Comparison of ENCODE assay signal across 14 mouse cellular contexts in the genomic region with DNA sequence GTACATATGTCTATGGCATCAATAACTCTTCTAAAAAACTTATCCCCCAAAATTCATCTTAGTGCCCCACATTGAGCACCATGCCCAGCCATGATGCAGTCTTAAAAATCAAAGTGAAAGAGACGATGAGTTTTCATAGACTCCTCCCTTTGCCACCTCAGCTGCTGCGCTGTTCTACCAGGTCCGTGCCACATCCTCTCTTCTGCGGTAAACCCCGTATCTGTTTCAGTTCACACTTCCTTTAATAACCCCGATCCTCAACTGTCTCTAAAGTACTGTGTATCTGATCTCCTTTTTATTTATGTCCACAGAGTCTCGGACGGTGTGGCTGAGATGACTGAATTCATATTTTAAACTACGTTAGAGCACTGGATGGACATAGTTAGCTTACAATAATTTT. TPM values are rescaled to one million over a fixed set of nuclear protein-coding genes. Genes with fewer than 3 reads are reported as not detected.
A peak's percentile ranks its signal among the peaks of the same experiment; 100 is the strongest.
DNase-seq lines count a peak whose midpoint lies in the region; TF ChIP-seq lines count a peak whose summit lies in the region.
"Had no signal": no experiment of that assay in that cellular context is flagged by ENCODE, and none has a peak within 500 bp of the region (broad histone marks: within the 10 kb centered on the region; RNA-seq: fewer than 3 reads in every experiment).

No protein-coding gene starts in this region.

- H3K4me3 ChIP-seq in bone marrow, adult 2 months (replicated peaks; ENCODE audit: control insufficient read depth, low read depth, low read length) = peak overlapping the region; percentile 42
- H3K4me3 ChIP-seq: forebrain, embryonic 15.5 days; intestine, embryonic 15.5 days had no signal

- 2% methylated on average over 9 of the region's 9 CpGs for WGBS in bone marrow, adult 2 months

- intact Hi-C loops in heart, postnatal 10 days (cut with DNase I) = loop anchor here (10.0 kb wide), 1 partner anchor 660 kb away; no protein-coding TSS in a partner anchor
- intact Hi-C loops in left cerebral cortex, postnatal 36 days (cut with DNase I) = no loop called here

- peaks cover 1% of the 10 kb centered on the region; the same call in 1 of the 2 replicates for H3K4me1 ChIP-seq in bone marrow, adult 2 months (ENCODE audit: control insufficient read depth, insufficient read depth, low read length)
- H3K4me1 ChIP-seq: intestine, embryonic 15.5 days had no signal

- peak overlapping the region; percentile 22; the same call in 1 of the 2 replicates for H3K27ac ChIP-seq in bone marrow, adult 2 months (ENCODE audit: control insufficient read depth, insufficient read depth, low read depth, low read length, poor library complexity)
- H3K27ac ChIP-seq: forebrain, embryonic 15.5 days; intestine, embryonic 15.5 days had no signal

- peak; percentile 19 to 32 for DNase-seq in heart, adult 18-20 months
- no peak for DNase-seq in heart, postnatal 10 days
- DNase-seq in lung, postnatal 25 days (ENCODE audit: low spot score) = peak; percentile 53
- DNase-seq in thymus, adult 18-20 months = peak; percentile 35 to 64
- DNase-seq in layer of hippocampus, postnatal 14 days (ENCODE audit: low spot score in 2 of 2) = no peak
- no peak for DNase-seq in urinary bladder, adult 18-20 months (ENCODE audit: low spot score in 2 of 2)
- no peak for DNase-seq in left cerebral cortex, postnatal 36 days (ENCODE audit: low spot score in 2 of 2)
- DNase-seq: layer of hippocampus, postnatal 36 days; midbrain, embryonic 14.5 days; right cerebral cortex, postnatal 14 days had no signal

- no peak for TF ChIP-seq CTCF in bone marrow, adult 2 months (IDR thresholded peaks at IDR 0.05; ENCODE audit: control insufficient read depth, insufficient read depth, low read length)

- TF ChIP-seq POLR2A in bone marrow, adult 2 months (IDR thresholded peaks at IDR 0.05; ENCODE audit: borderline replicate concordance, control insufficient read depth, low read depth, low read length) = no peak

RNA-seq across cellular contexts. Expression of a gene that starts 14.7 kb away (rescaled TPM):
- total RNA-seq in heart, adult 18-20 months (2021) = not detected
- not detected for total RNA-seq in heart, postnatal 10 days (2021)
- not detected in 2 replicates for polyA plus RNA-seq in bone marrow, adult 2 months (2011; ENCODE audit: insufficient read depth, insufficient read length, low replicate concordance, missing spikeins)
- total RNA-seq in layer of hippocampus, postnatal 14 days (2021) = not detected
- not detected for total RNA-seq in left cerebral cortex, postnatal 36 days (2021)
- total RNA-seq: layer of hippocampus, postnatal 36 days had no signal
- polyA plus RNA-seq: C2C12; forebrain, embryonic 15.5 days; intestine, embryonic 15.5 days; midbrain, embryonic 14.5 days had no signal

RNA-seq across cellular contexts. Expression of a gene that starts 15.4 kb away (rescaled TPM):
- total RNA-seq in heart, adult 18-20 months (2021) = not detected
- not detected for total RNA-seq in heart, postnatal 10 days (2021)
- polyA plus RNA-seq in bone marrow, adult 2 months (2011; ENCODE audit: insufficient read depth, insufficient read length, low replicate concordance, missing spikeins) = not detected in 2 replicates
- total RNA-seq in layer of hippocampus, postnatal 14 days (2021) = not detected
- total RNA-seq in left cerebral cortex, postnatal 36 days (2021) = not detected
- total RNA-seq: layer of hippocampus, postnatal 36 days had no signal
- polyA plus RNA-seq: C2C12; forebrain, embryonic 15.5 days; intestine, embryonic 15.5 days; midbrain, embryonic 14.5 days had no signal

RNA-seq across cellular contexts. Expression of a gene that starts 22.9 kb away (rescaled TPM):
- not detected for total RNA-seq in heart, adult 18-20 months (2021)
- total RNA-seq in heart, postnatal 10 days (2021) = not detected
- not detected in 2 replicates for polyA plus RNA-seq in bone marrow, adult 2 months (2011; ENCODE audit: insufficient read depth, insufficient read length, low replicate concordance, missing spikeins)
- not detected for total RNA-seq in layer of hippocampus, postnatal 14 days (2021)
- not detected for total RNA-seq in left cerebral cortex, postnatal 36 days (2021)
- total RNA-seq: layer of hippocampus, postnatal 36 days had no signal
- polyA plus RNA-seq: C2C12; forebrain, embryonic 15.5 days; intestine, embryonic 15.5 days; midbrain, embryonic 14.5 days had no signal

RNA-seq across cellular contexts. Expression of a gene that starts 29.3 kb away (rescaled TPM):
- not detected for total RNA-seq in heart, adult 18-20 months (2021)
- not detected for total RNA-seq in heart, postnatal 10 days (2021)
- polyA plus RNA-seq in bone marrow, adult 2 months (2011; ENCODE audit: insufficient read depth, insufficient read length, low replicate concordance, missing spikeins) = not detected in 2 replicates
- total RNA-seq in layer of hippocampus, postnatal 14 days (2021) = not detected
- total RNA-seq in left cerebral cortex, postnatal 36 days (2021) = not detected
- total RNA-seq: layer of hippocampus, postnatal 36 days had no signal
- polyA plus RNA-seq: C2C12; forebrain, embryonic 15.5 days; intestine, embryonic 15.5 days; midbrain, embryonic 14.5 days had no signal

RNA-seq across cellular contexts. Expression of a gene that starts 37.4 kb away (rescaled TPM):
- not detected for total RNA-seq in heart, adult 18-20 months (2021)
- not detected for total RNA-seq in heart, postnatal 10 days (2021)
- polyA plus RNA-seq in bone marrow, adult 2 months (2011; ENCODE audit: insufficient read depth, insufficient read length, low replicate concordance, missing spikeins) = not detected in 2 replicates
- total RNA-seq in layer of hippocampus, postnatal 14 days (2021) = not detected
- not detected for total RNA-seq in left cerebral cortex, postnatal 36 days (2021)
- total RNA-seq: layer of hippocampus, postnatal 36 days had no signal
- polyA plus RNA-seq: C2C12; forebrain, embryonic 15.5 days; intestine, embryonic 15.5 days; midbrain, embryonic 14.5 days had no signal

Comparison
In these comparisons a context has a peak if more than half of its experiments do, and no peak if none do; other contexts are left out.
1. DNase-seq: peak in heart, adult 18-20 months (2 of 2), lung, postnatal 25 days (single experiment) and thymus, adult 18-20 months (2 of 2); none in heart, postnatal 10 days (0 of 2), layer of hippocampus, postnatal 14 days (0 of 2), urinary bladder, adult 18-20 months (0 of 2) and left cerebral cortex, postnatal 36 days (0 of 2).